Mouse (Mus musculus): ENCODE measurements around the gene Pacsin2. TPM values are rescaled to one million over a fixed set of nuclear protein-coding genes. Genes with fewer than 3 reads are reported as not detected.
"Not testable (repeated sequence)": the region's sequence is repeated elsewhere in the genome, so short reads cannot be mapped to it uniquely, and the experiment has no call there.

The Pacsin2 gene
- total RNA-seq, 2 experiments from 2014 or later, result 50.2 to 55.7 TPM

DNA sequence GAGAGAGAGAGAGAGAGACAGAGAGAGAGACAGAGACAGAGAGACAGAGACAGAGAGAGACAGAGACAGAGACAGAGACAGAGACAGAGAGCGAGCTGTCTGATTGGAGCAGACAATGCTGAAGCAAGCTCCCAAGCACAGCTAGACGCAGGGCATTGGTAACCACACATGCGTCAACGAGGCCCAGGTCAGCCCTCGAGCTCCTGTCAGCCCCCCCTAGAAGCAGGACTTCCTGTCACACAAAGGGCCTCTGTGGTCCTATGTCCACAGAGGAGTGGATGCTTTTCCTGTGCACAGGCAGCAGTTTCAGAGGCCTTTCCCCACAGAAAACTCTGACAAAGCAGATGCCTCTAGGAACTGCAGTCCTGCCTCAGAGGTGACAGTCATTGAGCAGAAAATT, 38.6 kb downstream of the Pacsin2 start:
- DNase-seq (ENCODE audit: low spot score in 2 of 2), result no peak

DNA sequence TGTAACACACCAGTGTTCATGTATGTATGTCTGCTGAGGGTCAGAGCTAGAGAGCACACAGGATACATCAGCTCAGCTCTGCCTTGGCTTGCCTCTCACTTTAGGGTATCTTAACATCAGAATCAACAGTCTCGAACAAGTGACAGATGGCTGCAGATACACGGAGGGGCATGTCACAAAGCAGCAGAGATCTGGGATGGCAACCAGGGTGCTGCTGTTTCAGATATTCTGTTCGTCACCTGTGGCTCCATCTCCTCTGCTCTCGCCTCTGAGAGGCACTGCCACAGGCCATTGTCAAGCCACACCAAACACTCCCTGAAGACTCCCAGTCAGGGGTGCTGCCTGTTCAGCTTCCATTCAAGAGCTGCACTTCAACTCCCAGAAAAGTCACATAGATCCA, 39.1 kb downstream of the Pacsin2 start:
- no peak for DNase-seq (ENCODE audit: low spot score in 2 of 2)

DNA sequence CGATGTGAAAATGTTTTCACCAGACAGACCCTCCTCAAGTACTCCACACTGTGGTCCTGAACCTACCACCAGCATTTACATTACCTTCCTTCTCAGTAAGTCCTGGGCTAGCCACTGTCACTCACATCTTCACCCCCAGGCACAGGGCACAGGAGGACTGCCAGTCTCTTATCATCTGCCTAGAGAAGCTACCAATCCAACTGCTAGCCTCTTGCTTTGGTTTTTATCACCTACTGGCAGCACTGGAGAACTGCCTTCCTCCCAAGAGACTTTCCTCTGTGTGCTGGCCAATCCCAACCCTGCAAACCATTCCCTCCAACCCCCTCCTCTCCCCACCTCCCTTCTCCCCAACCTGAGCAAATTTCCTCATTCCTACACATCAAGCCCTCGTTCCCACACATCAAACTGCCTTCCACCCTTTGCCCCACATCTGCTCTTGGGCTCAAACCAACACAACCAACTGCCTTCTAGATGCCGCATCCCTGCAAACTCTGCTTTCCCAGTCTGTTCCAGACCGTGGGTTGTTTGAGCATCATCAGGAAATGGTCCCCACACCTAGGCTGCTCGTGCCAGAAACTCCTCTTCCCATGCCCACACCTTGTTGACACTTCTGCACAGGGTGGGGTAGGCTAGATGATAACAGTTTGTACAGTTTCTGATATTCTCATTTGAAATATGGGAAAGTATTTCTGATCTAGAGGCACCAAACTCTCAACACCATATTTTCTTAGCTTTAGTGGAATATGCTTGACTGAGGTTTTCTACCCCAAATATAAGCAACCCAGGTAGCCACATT, 40.6 kb downstream of the Pacsin2 start:
- DNase-seq (ENCODE audit: low spot score in 2 of 2), result no peak

DNA sequence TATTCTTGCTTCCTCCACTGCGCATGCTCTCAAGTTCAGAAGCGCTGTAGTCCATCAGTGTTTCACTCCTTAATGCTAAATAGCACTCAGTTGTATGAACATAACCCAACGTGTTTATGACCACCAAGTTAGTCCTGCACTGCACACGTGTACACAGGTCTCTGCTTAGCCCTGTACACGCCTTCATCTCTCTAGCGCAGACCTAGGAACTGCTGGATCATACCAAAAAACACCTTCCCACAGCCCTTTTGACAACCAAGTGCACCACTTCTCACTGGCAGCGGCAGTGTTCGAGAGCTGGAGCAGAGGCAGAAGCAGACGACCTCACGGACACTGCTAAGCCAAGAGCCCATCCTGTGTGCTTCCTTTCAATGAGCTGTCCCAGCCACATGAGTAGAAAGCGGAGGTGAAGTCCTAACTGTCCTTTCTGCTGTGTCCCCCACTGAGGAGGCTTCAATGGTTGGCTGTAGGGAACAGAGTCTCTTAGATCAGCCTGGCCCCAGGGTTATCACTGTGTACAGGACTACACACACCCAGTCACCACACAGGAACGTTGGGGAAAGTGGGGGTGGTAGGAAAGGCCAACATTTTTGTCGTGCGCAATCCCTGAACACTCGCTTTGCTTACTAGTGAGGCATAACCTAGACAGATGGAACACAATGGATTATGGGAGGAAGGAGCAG, 42.0 kb downstream of the Pacsin2 start:
- no peak for DNase-seq (ENCODE audit: low spot score in 2 of 2)

DNA sequence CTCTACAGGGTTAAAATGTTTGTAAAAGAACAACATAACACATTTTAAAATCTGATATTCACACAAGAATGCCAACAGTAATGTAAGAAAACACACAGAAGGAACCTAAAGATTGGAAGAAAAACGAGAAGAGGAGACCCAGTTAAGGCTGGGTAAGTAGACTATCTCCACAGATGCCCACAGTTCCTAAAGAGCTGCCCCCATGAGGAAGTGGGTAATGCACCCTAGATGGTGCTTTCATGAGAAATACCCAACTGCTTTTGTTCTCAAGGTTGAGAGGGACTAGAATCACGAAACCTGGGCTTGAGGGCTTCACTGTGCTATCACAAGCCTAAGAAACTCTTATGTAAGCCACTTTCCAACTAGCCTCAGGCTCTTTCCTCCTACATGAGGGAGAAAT, 44.8 kb downstream of the Pacsin2 start:
- no peak for DNase-seq (ENCODE audit: low spot score in 2 of 2)

DNA sequence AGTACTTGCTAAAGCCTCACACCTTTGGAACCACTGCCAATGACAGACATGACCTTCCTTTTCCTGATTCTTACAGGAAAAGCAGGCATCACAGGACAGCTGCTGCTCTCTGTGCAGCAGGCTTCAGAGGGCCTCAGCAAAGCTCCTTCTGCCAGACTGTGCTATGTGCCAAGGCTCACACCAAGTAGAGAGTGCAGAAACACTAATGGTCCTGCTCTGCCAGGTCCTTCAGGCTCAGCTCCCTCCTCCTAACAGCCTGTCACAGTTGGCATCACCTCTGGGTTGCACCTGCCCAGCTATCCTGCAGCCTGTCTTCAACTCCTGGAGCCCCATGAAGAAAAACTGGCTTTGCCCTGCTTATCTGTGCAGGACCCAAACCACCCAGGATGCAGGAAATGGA, 45.7 kb downstream of the Pacsin2 start:
- no peak for DNase-seq (ENCODE audit: low spot score in 2 of 2)

DNA sequence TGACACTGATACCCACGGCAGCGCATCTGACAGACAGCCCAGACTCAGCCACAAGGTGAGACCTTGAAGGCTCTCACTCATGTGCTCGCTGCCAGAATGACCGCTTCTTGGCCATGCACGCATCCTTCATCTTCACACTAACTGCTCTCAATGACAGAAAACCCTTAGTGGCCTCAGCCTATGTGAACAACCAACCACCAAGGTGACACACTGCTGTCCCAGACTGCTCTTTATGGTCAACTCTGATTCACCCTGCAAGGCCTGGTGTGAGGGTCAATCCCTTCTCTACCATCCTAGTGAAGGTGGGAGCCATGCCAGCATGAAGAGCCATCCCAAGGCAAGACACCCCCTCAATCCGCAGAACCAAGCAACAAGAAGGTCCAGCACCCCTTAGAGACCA, 46.5 kb downstream of the Pacsin2 start:
- no peak for DNase-seq (ENCODE audit: low spot score in 2 of 2)

DNA sequence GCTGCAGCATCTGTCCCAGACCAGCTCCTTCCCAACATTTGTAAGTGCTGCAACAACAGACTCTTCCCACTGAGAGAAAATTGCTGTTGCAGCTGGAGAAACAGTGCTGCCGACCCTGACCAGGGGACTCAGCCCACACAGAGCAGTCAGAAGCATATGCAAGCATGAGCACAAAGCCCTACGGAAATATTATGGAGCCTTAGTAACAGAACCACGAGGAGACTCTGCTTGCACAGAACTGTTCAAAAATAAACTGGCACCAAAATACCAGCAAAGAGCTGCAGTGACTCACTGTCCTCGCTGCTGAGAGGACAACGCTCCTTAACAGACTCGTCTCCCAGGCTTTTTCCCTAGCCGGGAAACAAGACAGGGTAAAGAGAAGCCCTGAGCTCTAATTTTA, 47.0 kb downstream of the Pacsin2 start:
- peak; percentile 31 to 47 for DNase-seq (ENCODE audit: low spot score in 2 of 2)

DNA sequence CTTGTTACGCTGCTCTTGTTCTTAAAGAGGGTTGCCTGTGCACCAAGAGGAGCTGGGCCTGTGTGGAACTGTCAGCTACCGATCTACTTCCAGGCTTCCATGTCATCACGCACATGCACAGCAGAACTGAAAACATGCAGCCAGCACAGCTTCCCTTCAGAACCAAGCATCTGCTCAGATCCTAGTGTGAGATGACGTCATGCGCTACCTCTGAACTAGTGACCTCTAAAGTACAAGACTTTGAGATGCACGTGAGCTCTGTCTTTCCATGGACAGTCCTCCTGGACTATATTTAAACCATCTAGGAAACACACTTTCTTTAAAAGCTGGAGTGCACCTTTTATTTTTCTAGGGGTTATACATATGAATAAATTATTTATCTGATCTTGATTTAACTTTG, 49.0 kb downstream of the Pacsin2 start:
- no peak for DNase-seq (ENCODE audit: low spot score in 2 of 2)

DNA sequence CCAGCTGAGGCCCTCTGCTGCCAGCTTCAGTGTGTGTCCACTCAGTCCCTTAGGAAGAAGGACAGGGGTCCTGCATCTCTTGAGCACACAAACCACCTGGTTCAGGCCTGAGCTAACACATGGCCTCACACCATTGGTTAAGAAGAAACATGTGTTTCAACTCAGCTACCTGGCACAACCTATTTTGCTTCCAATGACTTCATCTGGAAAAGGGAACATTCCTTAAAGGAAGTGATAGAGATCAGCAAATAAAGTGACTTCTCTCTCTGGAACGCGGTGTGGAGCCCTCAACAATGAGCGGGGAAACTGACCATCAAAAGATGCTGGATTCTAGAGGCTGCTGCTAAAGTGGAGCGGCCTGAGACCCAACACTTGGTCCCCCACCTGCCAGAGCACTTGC, 52.8 kb downstream of the Pacsin2 start:
- DNase-seq (ENCODE audit: low spot score in 2 of 2), result no peak

DNA sequence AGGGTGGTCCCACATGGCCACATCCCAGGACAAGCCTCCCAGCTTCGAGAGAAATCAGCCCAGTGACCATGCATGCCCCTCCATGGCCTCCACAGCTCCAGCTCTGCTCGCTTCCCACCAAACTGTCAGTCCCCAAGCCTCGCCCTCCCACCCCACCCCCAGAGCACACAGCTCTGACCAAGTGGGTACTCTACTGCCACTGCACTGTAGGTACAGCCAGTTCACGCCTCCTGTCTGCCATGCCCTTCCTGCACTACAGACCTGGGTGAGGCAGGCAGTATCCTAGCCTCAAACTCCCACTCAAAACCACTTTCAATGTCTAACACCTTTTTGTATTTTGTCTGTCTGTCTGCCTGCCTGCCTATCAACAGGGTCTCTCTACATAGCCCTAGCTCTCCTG, 53.7 kb downstream of the Pacsin2 start:
- DNase-seq (ENCODE audit: low spot score in 2 of 2), result no peak

DNA sequence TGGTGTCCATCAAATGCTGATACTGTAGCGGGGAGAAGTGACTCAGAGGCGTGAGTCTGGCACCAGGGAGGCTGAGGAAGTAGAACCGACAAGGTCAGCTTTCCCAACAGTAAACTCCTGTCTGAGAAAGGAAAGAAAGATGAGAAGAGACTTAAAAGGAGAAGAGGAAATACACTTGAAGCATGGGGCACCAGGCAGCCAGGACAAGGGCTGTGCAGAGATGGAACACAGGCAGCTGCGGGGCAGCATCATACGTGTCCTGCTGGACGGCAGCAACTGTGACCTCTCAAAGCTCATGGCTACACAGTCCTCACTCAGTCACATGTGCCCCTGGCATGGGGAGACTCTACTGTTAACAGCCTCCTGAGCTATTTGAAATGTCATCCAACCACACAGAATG, 54.1 kb downstream of the Pacsin2 start:
- no peak for DNase-seq (ENCODE audit: low spot score in 2 of 2)

DNA sequence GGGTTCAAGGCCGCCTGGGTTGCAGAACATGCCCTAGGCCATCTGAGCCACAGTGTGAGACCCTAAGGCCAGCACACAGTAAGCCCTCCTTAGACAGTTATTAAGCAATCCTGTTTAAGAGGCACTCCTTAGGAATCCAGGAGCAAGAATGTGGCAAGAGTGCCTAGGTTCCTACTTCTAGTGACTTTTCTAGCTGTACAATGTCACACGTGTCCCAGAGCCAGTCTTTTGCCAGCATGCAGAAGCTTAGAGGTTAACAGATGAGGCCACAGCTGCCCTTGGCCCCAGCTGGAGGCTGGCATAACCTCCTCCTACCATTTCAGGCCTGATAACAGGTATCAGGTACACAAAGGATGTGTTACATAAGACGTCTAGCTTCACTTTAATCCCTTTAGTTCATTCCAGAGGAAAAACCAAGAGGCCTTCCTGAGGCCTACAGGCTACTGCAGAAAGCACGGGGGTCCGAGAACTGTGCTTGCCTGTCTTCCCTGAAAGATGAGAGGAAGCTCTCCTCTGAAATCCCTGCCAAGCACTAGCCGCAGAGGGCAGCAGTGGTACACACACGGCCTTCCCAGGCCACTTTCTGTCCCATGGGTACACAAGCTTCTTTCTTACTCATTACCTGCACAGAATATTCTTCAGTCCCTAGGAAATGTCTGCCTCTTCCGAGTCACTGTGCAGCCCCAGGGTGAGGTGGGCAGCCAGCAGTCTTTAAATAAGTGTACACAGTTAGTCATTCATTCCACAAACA, 55.5 kb downstream of the Pacsin2 start:
- DNase-seq (ENCODE audit: low spot score in 2 of 2), result peak in 1 of 2 experiments; percentile 17

DNA sequence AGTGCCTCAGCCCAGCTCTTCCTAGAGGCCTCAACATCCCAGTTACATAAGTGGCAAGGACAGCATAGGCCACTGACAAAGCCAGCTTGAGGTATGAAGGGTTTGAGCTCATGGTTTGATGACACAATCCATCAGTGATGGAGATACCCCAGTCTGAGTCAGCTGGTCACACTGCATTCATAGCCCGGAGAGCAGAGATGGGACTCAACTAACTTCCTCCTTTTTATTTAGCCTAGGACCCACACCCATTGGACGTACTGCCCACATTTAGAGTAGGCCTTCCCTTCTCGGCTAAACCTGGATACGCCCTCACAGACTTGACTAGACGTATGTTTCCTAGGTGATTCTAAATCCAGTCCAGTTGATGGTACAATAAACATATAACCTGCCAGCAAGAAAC, 56.2 kb downstream of the Pacsin2 start:
- DNase-seq (ENCODE audit: low spot score in 2 of 2), result no peak

DNA sequence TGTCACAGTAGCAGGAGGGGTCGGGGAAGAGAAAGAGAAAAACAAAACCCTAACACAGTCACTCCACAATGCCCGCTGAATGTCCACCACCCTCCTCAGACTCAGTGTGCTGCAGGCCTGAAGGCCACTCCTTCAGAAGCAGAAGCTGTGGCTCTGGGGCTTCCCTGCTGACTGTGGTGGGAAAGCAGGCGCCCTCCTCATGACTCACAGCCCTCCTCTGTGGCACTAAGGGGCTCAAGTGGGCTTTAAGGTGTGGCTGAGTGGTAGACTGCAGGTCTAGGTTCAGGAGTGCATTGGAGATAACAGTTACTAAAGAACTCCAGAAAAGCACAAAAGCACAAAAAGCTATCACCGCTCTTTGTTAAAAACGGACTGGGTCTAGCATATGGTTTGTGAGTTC, 56.9 kb downstream of the Pacsin2 start:
- no peak for DNase-seq (ENCODE audit: low spot score in 2 of 2)

DNA sequence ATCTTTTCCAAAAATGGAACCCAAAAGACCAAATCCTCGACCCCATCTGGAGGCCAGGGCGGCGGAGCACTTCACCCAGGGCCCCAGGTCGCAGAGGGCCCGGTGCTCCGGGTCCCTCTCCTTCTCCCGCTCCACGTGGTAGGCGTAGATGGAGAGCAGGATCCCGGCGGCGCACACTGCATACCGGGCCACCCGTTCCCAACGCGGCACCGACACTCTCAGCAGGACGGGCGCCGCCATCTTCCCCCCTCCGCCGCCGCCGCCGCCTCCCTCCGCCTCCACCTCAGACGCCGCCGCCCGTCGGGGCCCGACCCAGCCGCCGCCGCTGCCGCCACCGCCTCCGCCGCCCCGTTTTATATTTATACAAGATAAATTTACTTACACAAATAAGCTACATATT, 58.5 kb downstream of the Pacsin2 start:
- DNase-seq (ENCODE audit: low spot score in 2 of 2), result not testable (repeated sequence)

DNA sequence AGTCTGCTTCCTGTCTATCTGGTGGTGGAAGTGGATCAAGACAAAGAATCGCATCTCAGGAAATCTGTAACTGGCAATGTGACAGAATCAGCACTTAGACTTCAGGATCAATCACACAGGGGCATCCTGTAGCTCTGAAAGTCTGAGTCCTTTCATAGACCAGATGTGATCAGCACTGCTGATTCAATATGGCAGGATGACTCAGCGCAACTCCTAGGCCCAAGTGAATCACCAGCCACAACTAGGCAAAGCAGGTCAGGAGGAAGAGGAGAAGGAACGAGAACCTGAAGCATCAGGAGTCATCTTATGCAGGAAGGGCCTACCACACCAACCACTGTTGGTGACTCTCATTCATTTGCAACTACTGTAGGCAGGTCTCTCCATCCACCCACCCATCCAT, 60.4 kb downstream of the Pacsin2 start:
- no peak for DNase-seq (ENCODE audit: low spot score in 2 of 2)

DNA sequence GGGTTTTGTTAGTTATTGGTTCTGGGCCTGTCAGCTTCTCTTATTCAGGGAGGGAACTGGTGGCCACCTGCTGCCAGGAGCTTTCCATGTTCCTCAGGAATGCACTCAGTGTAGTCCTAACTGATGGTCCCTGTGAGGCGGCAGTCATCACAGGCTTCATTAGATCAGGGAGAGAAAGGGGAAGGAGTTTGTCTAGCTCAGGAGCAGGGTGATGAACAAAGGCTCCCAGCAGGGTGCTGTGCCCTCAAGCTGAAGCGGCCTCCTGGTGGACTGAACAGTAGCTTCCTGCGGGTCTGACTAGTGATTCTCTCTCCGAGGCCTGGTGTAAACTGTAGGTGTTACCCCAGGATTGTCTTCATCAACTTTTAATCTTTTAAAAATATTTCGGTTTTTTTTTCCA, 61.4 kb downstream of the Pacsin2 start:
- DNase-seq (ENCODE audit: low spot score in 2 of 2), result no peak

DNA sequence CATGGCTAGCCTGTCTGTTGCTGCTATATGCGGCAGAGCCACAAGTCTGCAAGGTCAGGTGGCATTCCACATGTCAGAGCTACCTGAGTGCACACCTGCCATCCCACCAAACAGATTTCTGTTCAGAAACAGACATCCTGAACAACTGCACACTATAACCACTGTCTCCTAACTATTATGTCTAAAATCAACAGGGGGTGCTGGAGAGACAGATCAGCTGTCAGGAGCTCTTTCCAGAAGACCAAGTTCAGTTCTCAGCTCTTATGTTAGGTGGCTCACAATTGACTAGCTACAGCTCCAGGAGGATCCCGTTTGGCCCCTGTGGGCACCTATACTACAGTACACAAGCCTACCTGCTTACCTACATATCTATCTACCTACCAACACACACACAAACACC, 71.7 kb downstream of the Pacsin2 start:
- DNase-seq (ENCODE audit: low spot score in 2 of 2), result no peak

DNA sequence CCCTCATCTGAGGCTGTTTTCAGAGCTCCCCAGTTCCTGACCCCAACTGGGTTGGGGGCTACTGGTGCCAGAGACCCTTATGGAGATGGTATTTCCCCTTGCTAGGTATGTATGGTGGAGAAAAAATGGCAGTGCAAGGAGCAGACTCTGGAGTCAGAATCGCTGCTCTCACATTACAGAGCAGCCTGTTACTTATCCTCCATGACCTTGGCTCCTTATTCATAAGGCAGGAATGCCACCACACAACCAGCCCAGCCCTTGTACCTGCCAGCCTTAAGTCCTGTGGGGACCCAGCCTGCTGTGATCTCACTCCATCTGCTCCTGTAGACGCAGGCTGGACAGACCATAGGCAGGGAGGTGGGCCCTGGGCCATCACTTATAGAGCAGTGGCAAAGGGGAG, 76.5 kb downstream of the Pacsin2 start:
- no peak for DNase-seq (ENCODE audit: low spot score in 2 of 2)

DNA sequence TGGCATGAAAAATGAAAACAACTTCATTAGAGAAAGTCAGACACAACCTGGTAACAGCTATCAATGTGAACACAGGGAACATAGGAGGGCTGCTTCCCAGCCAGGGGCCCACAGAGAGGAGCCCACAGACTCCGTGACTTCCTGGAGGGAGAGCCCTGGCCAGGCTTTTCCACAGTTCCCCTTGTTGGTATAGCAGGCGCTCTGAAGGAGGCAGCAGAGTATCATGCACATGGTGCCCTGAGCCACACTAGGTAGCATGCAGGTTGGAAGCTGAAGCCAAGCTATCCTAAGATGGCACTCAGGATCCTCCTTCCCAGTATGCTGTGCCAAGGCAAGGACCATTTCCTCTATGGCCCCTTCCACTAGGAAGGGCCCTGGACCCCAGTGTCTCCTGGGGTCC, 80.8 kb downstream of the Pacsin2 start:
- no peak for DNase-seq (ENCODE audit: low spot score in 2 of 2)

DNA sequence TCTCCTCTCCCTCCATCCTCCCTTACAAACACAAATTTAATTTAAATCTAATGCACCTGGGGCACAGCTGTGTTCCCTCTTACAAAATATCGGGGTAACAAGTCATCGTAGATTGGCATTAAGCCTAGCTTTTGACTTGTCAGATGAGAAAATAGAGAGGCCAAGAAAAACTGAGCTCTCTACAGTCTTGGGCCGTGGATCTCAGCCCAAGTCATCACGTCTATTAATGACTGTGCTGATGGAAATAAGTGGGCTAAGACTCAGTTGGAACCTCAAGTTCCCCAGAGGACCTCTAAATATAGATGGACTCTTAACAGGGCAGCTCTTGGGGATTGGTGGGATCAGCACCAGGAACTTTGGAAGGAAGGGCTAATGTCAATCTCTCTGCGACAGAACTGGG, 81.3 kb downstream of the Pacsin2 start:
- DNase-seq (ENCODE audit: low spot score in 2 of 2), result no peak

Measured in layer of hippocampus, postnatal 14 days (tissue).